Mouse (Mus musculus) ES-E14 (cell line): ENCODE data around the gene Gnpda2. TPM values are rescaled to one million over a fixed set of nuclear protein-coding genes. Genes with fewer than 3 reads are reported as not detected.

Experiments used
- DNase-seq: peaks from one replicate; pipeline ENCODE4 v3.0.0-alpha.2; 2013; ENCODE audit warnings: low read depth, low spot score
- H3K27ac ChIP-seq: 2 replicates; pipeline ENCODE4 v1.5.1; 2012; ENCODE audit warnings: low read depth, mild to moderate bottlenecking, low read length, moderate library complexity, mixed read lengths; ENCODE audit not compliant: poor library complexity, insufficient read depth, severe bottlenecking
- H3K36me3 ChIP-seq: 2 replicates; pipeline ENCODE4 v1.6.1; 2012; ENCODE audit warnings: mild to moderate bottlenecking, low read length, moderate library complexity, mixed read lengths; ENCODE audit not compliant: control insufficient read depth, poor library complexity, insufficient read depth, severe bottlenecking
- H3K4me1 ChIP-seq, 2 experiments: fragments of 150-350 bp in 1 of 2; sonication (generic) in 1 of 2; 2 replicates each; pipeline ENCODE4 v1.6.1; 2012; ENCODE audit warnings: low read length in 2 of 2, mild to moderate bottlenecking in 1 of 2, mixed read lengths in 1 of 2; ENCODE audit not compliant: control insufficient read depth in 2 of 2, insufficient read depth in 2 of 2, poor library complexity in 1 of 2
- H3K4me3 ChIP-seq, 2 experiments: fragments of 150-350 bp in 1 of 2; sonication (generic) in 1 of 2; 2 replicates each; pipeline ENCODE4 v1.5.1; 2012; ENCODE audit warnings: low read length in 2 of 2, low read depth in 1 of 2, mild to moderate bottlenecking in 1 of 2, mixed read lengths in 1 of 2; ENCODE audit not compliant: insufficient read depth in 1 of 2, poor library complexity in 1 of 2, severe bottlenecking in 1 of 2
- H3K9ac ChIP-seq: 2 replicates; pipeline ENCODE4 v1.6.1; 2012; ENCODE audit warnings: low read depth, mild to moderate bottlenecking, low read length, mixed read lengths; ENCODE audit not compliant: poor library complexity, insufficient read depth, severe bottlenecking
- H3K9me3 ChIP-seq: fragments of 150-350 bp; sonication (generic); 2 replicates; pipeline ENCODE4 v1.6.1; 2012; ENCODE audit warnings: low read depth, mild to moderate bottlenecking, low read length; ENCODE audit not compliant: control insufficient read depth, insufficient read depth
- CHD2 ChIP-seq: IDR thresholded peaks from 2 replicates; pipeline ENCODE4 v1.6.1; 2014; ENCODE audit warnings: mild to moderate bottlenecking, low read depth, low read length, inconsistent platforms
- HCFC1 ChIP-seq: IDR thresholded peaks from 2 replicates; pipeline ENCODE4 v1.6.1; 2012; ENCODE audit warnings: low read length, inconsistent platforms, borderline replicate concordance; ENCODE audit not compliant: insufficient read depth
- MAFK ChIP-seq: IDR thresholded peaks from 2 replicates; pipeline ENCODE4 v1.6.1; 2014; ENCODE audit warnings: mild to moderate bottlenecking, low read depth, low read length, inconsistent platforms; ENCODE audit not compliant: insufficient read depth
- ZC3H11A ChIP-seq: IDR thresholded peaks from 2 replicates; pipeline ENCODE4 v1.6.1; 2012; ENCODE audit warnings: low read depth, mild to moderate bottlenecking, inconsistent platforms, low read length, borderline replicate concordance
- ZNF384 ChIP-seq: IDR thresholded peaks from 2 replicates; pipeline ENCODE4 v1.6.1; 2012; ENCODE audit warnings: low read depth, low read length, inconsistent platforms
- in situ Hi-C, 2 experiments: fragments of 600-800 bp; cut with MboI; formaldehyde crosslinking; loops; one replicate each; pipeline ENCODE4 v1.15.1; 2025; ENCODE audit warnings: low sequenced_read_pairs in 2 of 2, inconsistent platforms in 1 of 2; ENCODE audit not compliant: unreplicated experiment in 2 of 2
- total RNA-seq: library from RNA; depleted of rRNA; stranded (reverse); fragments of 300-350 nt; gene quantifications from 2 replicates; pipeline ENCODE4 v1.2.3, GENCODE M21; 2012; rRNA removed

Gnpda2 gene
- total RNA-seq = 7.4 and 10.7 TPM in 2 replicates

DNA sequence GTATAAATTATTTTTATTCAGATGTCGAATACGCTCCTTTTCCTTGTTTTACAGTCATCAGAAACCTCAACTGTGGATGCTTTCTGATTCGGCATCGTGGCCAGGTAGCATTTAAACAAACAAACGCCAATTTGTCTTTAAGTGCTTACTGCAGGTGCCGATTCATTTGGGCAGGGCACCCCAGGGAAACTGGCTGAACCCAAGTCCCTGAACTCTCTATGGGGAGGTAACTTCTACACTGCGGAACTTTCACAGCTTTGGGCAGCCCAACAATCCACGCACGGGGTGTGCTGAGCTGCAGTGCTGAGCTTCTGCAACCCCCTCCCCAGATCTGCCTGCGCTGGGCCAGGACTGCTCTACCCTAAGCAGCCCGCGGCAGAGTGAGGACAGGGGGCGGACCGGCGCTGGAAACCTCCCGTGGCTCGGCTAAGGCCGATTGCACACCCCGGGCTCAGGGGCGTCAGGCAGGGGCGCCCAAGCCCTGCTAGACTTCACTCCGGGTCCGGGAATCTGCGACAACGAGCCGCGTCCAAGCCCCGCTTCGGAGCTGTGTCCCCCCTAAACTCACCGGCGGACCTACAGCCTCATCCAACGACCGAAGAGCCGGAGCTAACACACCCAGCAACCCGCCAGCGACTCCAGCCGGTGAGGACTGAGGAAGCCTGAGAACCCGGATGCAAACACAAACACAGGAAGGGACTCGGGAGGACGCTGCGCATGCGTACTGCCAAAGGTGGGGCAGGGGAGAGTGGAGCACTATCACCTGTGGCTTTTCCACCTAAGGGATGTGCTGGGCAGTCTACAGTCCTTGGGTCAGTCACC lies at the start of gene Gnpda2:
TSS of gene Gnpda2 (minus strand) at position 701 of the 822 bp plus-strand sequence.
- DNase-seq = peak; percentile 81
- Histone ChIP-seq H3K36me3 (no peaks in the 10 kb centered on the region), H3K4me3 (peak within 1 kb of the TSS; percentile 73 to 82), H3K9ac (peak within 1 kb of the TSS; percentile 78), H3K27ac (no peak within 1 kb of the TSS), H3K9me3 (no peaks in the 10 kb centered on the region), H3K4me1 (0 out of 4 replicates have a peak, but pooled peaks cover 0 to 2% of the 10 kb centered on the region in 2 experiments)
- TF ChIP-seq MAFK (no peak), HCFC1 (peak; percentile 52; the same call in 1 of the 2 replicates)
- in situ Hi-C loops = no loop called here

DNA sequence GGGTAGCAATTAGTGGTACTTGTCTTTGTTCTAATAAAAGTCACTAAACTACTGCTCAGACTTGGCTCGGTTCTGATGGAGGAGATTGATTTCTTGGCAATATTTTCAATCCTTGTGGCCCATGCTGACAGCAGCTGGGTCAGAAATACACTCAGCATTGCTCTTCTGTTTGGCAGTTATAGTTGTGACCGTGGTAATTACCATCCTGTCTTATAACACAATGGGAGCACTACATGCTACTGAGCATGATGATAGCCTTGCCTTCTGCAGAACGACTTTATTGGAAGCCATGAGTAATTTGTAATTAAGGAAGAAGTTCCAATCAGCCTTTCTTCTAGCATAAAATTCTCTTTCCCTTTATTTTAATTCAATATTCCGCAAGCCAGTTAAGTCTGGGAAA lies 42.6 kb upstream of the Gnpda2 start:
- no peak overlapping the region for H3K9ac ChIP-seq
- TF ChIP-seq MAFK (no peak), ZNF384 (no peak), CHD2 (no peak), ZC3H11A (no peak), HCFC1 (no peak)
- no peak for DNase-seq
- no peaks in the 10 kb centered on the region for H3K36me3 ChIP-seq
- H3K9me3 ChIP-seq = no peaks in the 10 kb centered on the region
- in situ Hi-C loops = no loop called here
- H3K27ac ChIP-seq = no peak overlapping the region
- H3K4me3 ChIP-seq = no peak overlapping the region
- H3K4me1 ChIP-seq = no peaks in the 10 kb centered on the region

DNA sequence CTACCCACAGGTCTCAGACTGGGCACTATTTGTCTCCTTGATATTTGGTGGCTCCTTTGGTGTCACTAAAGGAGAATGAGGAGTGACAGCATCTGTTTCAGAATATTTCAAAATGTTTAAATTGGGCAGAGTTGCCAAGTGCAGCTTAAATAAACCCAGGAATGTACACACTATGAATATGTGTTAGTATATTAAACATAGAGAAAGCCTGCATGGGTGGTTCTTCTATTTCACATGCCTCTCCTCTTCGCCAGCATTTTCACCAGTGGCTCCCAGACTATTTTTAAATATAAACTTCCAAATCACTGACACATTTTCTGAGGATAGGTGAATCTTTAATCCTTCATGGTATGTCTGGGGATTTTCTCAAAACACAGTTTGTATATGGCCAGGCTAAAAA lies 28.8 kb upstream of the Gnpda2 start:
- Histone ChIP-seq H3K9ac (no peak overlapping the region), H3K4me3 (no peak overlapping the region), H3K4me1 (no peaks in the 10 kb centered on the region), H3K9me3 (no peaks in the 10 kb centered on the region), H3K27ac (no peak overlapping the region), H3K36me3 (no peaks in the 10 kb centered on the region)
- no peak for DNase-seq
- in situ Hi-C loops = loop anchor here in 1 of 2 experiments (25.0 kb wide), 1 partner anchor 891 kb away; no protein-coding TSS in a partner anchor
- TF ChIP-seq ZNF384 (no peak), CHD2 (no peak), MAFK (no peak), ZC3H11A (no peak), HCFC1 (no peak)

- H3K27ac ChIP-seq = no peak overlapping the region
- H3K36me3 ChIP-seq = no peaks in the 10 kb centered on the region
- no peak overlapping the region for H3K9ac ChIP-seq
- TF ChIP-seq MAFK (no peak), HCFC1 (no peak), ZNF384 (no peak), ZC3H11A (no peak), CHD2 (no peak)
- H3K4me3 ChIP-seq = no peak overlapping the region
- in situ Hi-C loops = loop anchor here in 1 of 2 experiments (25.0 kb wide), 1 partner anchor 899 kb away; no protein-coding TSS in a partner anchor
- DNase-seq = peak; percentile 13
- no peaks in the 10 kb centered on the region for H3K9me3 ChIP-seq
- H3K4me1 ChIP-seq = no peaks in the 10 kb centered on the region
Measured at GRCm38 (mm10) chr5:69613209-69613796, 21.2 kb upstream of the Gnpda2 start.
